Mouse (Mus musculus): Measurements from ENCODE around the gene Usp12. TPM values are rescaled to one million over a fixed set of nuclear protein-coding genes. Genes with fewer than 3 reads are reported as not detected.
A peak's percentile ranks its signal among the peaks of the same experiment; 100 is the strongest.

The Usp12 gene
- total RNA-seq, 2 experiments from 2014 or later, result 53.9 to 58.6 TPM

DNA sequence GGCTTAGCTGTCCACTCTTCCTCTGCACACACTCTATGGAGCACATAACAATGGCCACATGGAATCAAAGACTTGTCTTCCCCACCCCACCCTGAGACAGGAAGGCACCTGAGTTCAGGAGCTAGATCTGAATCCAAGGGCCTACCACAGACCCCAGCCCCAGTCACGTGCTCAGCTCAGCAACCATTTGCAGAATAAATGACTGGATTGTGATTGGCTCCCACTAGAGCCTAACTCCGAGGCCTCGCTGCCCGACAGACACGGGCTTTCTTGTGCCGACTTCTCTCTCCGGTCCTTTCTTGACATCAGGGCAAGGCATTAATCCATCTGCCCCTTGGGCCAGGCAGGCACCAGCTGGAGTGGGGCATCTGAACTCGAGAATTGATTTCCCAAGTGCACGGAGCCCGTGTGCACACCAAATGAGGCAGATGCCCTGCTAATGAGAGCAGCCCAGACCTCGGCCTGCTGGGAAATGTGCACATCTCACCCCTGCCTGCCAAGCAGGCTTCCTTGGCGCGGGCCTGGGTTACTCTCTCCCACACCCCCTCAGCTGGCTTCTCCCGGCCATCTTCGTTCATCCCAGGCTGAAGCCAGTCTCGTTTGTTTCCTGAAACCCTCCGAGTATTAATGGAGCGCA, 82.4 kb downstream of the Usp12 start:
- DNase-seq (ENCODE audit: low spot score in 2 of 2), result no peak

DNA sequence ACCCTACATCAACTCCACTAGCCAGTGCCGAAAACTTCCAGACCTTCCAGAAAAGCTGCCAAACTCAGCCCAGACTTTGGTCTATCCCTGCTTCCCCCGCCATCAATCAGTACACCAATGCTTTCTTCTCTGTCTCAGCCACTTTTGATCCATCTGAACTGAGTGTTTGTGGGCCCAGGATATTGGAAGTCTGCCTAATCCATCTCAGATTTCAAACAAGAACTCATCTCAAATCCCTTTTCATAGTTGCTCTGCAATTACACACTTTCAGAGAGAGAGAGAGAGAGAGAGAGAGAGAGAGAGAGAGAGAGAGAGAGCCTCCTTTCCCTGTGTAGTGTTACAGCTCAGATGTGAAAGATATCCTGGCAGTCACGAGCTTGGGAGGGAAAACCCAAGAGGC, 85.4 kb downstream of the Usp12 start:
- intact Hi-C loops (cut with DNase I), result loop anchor here (5.0 kb wide), 2 partner anchors 138 to 608 kb away; partner anchors contain the start of gene Rasl11a
- DNase-seq (ENCODE audit: low spot score in 2 of 2), result no peak

More for the DNA sequence above, 82.4 kb downstream of the Usp12 start:
- intact Hi-C loops (cut with DNase I), result no loop called here

DNA sequence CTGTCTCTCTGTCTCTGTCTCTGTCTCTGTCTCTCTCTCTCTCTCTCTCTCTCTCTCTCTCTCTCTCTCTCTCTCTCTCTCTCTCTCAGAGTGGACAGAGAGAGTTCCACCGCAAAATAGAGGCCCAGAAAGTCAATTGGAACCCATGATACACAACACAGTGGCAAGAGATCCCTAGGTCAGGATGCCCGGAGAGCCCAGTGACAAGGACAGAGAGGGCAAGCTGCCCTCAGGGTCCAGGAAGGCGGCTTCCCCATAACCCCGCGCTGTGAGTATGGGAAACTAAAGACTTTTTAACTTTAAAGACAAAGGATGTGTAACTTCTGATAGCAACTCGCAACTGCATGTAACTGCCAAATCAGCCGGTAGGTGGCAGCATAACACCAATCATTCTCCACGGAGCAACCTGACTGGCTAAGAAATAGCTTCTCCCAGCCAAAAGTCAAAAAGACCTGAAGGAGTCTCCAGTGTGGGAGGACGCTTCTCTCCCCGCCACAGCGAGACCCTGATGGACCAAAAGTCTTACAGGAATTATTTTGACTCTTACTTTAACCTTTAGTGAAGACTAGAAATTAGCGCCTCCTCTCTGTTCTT, 88.9 kb downstream of the Usp12 start:
- intact Hi-C loops (cut with DNase I), result loop anchor here (1.0 to 5.0 kb wide), 3 partner anchors 141 to 611 kb away; partner anchors contain the start of gene Rasl11a
- DNase-seq (ENCODE audit: low spot score in 2 of 2), result peak; percentile 90 to 93

DNA sequence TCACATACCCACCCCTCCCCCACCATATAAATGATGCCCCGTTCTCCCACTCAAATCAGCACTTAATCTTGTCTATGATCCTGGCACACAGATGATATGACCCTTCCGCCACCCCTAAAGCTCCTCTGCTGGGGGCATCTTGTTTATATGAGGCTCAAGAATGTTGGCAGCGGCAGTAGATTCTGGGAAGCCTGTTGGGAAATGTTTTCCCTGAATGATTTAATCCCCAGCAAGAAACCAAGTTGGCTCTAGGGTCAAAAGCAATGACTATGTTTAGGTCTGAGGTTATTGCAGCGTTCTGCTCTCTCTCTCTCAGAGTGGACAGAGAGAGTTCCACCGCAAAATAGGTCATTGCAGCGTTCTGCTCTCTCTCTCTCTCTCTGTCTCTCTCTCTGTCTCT, 89.4 kb downstream of the Usp12 start:
- intact Hi-C loops (cut with DNase I), result loop anchor here (5.0 kb wide), 2 partner anchors 142 to 612 kb away; partner anchors contain the start of gene Rasl11a

DNA sequence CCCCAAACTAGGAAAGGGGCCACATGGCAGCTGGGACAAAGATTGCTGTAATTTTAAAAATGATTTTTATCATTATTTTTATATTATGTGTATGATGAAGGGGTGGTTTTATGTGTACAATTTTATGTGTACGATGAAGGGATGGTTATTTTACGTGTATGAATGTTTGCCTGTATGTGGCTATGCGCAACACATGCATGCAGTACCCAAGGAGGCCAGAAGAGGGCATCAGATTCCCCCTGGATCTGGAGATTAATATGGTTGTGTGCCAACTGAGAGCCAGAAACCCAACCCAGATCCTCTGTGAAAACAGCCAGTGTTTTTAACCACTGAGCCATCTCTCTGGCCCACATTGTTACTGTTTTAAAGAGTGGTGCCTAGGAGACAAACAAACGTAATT, 90.6 kb downstream of the Usp12 start:
- intact Hi-C loops (cut with DNase I), result no loop called here
- no peak for DNase-seq (ENCODE audit: low spot score in 2 of 2)

More for the DNA sequence above, 89.4 kb downstream of the Usp12 start:
- no peak for DNase-seq (ENCODE audit: low spot score in 2 of 2)

DNA sequence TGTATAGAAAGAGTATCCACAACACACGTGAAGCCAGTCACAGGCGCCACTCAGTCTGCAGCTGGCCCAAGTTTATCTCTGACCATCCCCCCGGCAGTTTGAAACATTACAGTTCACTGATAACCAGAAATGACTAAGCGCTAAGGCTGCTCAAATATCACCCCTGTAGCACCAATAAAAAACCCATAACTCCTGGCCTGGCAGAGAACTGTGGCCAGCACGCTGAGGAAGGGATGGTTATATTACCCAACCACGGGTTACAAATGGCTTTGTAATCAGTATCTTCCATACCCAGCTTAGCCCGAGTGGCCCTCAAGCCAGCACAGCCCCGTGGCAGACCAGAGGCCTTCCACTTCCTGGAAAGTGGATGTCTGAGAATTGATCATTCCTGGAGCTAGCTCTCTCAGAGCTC, 91.1 kb downstream of the Usp12 start:
- DNase-seq (ENCODE audit: low spot score in 2 of 2), result no peak
- intact Hi-C loops (cut with DNase I), result no loop called here

DNA sequence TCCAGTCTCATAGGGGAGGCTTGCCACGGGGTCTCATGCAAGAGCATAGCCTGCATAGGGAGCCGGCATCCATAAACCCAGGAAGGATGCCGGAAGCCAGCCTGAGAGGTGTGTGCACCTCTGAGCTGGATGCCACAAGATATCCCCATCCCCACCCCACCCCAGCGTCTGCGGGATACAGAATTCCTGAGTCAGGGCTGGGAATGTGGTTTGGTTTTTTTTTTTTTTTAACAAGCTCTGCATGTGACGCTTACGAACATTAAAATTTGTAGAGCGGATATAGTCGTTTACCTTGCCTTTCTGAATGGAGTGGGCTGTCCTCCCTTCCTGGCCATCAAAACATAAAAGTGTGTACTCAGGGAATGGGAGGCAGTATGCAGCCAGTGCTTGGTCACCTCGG, 94.7 kb downstream of the Usp12 start:
- intact Hi-C loops (cut with DNase I), result no loop called here
- DNase-seq (ENCODE audit: low spot score in 2 of 2), result no peak

DNA sequence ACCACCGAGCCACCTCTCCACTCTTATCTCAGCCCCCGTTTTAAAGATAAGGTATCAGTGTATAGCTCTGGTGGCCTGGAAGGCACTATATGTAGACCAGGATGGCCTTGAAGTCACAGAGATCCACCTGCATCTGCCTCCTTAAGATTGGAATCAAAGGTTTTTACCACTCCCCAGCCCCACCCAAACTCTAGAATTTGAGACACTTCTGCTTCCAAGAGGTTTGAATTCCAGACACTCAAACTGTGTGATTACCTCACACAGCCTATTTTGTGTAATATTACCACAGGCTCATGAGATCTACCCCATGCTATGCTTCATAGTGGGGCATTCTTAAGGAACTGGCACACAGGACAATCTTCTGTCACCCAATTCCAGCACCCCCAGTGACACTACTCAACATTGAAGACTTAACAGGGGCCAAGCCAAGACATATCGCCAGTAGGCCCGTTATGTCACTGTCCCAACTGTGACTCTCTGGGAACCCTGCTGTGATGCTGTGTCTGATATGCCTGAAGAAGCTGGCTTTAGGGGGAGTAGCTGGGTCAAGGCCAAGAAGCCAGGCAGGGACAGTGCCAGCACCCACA, 95.3 kb downstream of the Usp12 start:
- DNase-seq (ENCODE audit: low spot score in 2 of 2), result no peak
- intact Hi-C loops (cut with DNase I), result no loop called here

DNA sequence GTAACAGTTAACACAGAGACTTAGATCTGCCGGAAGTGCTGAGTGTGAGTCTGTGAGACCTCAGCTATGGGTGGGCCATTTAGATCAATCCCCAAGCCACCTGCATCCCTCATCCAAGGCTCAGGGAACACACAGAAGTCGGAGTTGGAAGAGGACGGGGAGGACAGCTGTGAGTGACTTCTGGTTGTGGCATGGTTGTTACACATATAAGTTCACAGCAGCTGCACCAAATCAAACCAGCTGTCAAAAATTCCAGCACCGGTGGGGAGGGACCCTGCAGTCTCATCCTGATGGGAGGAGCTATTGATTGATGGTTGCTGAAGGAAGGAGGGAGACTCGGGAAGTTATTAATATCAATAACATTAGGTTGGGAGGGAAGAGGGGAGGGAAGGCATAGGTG, 99.3 kb downstream of the Usp12 start:
- no peak for DNase-seq (ENCODE audit: low spot score in 2 of 2)
- intact Hi-C loops (cut with DNase I), result no loop called here

DNA sequence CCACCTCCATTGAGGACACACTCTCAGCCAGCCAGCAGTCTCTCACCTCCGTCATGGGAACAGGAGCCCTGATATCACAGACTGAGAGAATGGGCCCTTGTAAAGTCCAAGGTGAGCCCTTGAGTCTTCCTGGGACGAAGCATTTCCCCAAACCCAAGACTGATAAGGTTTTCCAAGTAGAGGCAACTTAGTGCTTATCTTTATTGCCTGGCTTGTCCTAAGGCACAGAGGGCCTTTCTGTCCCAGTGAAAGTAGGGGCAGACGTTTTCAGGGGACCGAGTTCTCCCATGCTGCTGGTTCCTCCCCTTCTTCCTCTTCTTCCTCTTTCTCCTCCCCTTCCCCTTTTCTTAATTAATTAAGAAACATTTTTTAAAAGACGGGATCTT, 101.8 kb downstream of the Usp12 start:
- intact Hi-C loops (cut with DNase I), result no loop called here
- DNase-seq (ENCODE audit: low spot score in 2 of 2), result no peak

DNA sequence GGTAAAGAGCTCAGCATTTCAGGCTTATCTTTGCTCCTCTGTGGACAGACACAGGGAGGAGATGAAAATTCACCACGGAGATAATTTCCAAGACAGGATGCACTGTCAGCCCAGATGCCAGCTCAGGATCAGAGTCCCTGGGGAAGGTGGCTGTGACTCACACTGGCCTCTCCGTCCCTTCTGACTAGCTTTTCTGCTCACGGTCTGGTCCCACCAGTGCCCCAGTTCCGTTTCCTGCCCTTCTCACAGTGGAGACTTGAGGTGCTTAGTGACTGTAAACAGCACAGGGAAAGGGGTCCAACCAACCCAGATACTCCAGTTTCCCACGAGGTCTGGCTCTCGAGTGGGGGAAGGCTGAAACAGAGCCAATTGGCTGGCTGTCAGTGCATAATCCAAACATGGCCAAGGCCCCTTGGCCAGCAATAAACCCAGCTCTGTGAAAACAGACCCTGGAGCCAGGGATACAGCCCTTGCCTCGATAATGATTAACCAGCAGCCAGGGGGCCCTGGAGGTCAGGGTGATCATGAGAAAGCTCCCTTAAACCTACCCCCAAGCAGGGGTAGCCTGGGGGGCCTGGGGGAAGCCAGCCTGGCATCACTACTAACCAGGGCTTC, 102.3 kb downstream of the Usp12 start:
- intact Hi-C loops (cut with DNase I), result no loop called here
- DNase-seq (ENCODE audit: low spot score in 2 of 2), result peak; percentile 42 to 51

DNA sequence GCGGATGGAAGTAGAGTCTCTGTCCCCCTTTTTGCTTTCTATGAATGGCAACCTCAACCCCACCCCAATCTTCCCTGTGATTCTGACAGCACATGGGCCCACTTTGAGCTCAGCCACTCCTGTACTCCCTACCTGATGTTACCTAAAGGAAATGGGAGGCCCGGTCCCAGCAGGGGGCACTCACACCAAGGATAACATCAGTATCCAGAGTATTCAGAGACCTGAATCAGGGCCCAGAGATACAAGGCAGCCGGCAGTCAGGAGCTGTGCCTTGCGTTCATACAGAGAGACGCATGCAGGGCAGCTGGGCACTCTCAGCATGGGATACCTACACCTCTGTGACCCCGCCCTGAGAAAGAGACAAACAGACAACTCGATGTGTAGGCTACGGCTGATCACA, 103.1 kb downstream of the Usp12 start:
- intact Hi-C loops (cut with DNase I), result no loop called here
- no peak for DNase-seq (ENCODE audit: low spot score in 2 of 2)

DNA sequence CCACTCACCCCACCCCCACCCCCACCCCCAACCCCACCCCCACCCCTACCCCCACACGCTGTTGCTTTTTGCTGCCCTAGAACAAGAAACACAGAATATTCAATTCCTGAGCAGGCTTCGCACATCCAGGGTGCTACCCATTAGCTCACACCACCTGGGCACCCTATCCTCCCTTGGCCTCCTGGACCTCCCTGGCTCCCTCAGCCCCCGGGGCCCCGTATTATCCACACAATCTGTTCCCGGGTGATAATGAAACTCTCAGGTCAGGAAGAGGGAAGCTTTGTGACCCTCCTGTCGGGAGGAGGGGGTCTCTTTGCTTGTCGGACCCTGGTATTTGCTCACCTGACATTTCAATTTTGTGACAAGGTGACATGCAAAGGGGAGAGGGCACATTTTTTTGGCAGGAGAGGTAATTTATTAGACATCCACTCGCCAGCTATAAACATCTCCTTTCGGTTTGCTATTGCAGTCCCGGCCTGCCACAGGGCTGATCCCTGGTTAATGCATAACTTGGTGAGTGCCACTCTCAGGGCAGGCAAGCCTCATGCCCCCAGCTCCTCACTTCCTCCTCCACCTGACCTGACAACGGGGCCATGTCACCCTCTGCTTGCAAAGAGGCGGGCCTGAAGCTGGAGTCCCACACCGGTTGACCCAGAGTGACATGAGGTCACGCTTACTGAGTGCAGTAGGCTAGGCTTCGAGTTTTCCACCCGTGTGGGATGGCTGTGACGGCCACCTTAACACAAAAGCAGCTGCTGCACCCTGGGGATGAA, 107.1 kb downstream of the Usp12 start:
- intact Hi-C loops (cut with DNase I), result no loop called here

DNA sequence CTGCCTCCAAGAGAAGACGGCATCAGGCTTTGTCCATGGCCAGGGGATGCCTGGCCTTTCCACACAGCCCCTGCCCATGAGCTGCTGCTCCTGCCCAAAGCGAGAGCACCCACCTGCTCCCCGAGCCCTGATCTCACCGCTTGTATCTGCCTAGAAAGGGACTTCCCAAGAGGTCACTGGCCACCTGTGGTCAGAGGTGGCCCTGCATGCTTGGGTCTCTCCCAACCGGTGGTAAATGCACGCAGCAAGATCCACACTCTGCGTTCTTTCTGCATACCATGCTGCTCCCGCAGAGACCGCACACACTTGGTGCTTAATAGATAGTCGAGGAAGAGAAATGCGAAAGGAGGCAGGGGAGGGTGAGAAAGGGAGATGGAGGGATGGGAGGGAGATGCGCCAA, 107.9 kb downstream of the Usp12 start:
- no peak for DNase-seq (ENCODE audit: low spot score in 2 of 2)
- intact Hi-C loops (cut with DNase I), result no loop called here

More for the DNA sequence above, 107.1 kb downstream of the Usp12 start:
- DNase-seq (ENCODE audit: low spot score in 2 of 2), result no peak

Other genes starting within 250 kb of the Usp12 start
- gene Gm3415, start 238.9 kb downstream of the Usp12 start, total RNA-seq (2021), result not detected
- 10 to 100 TPM; 41.5 to 50.8 TPM for gene Gpr12, start 209.8 kb downstream of the Usp12 start, total RNA-seq (2021)
- 100 to 1,000 TPM; 149 to 157 TPM for gene Rpl21, start 37.9 kb upstream of the Usp12 start, total RNA-seq (2021)
- 10 to 100 TPM in 1 of 2 experiments, 1 to 10 TPM in 1; 7.6 to 16.9 TPM for gene Rasl11a, start 50.1 kb upstream of the Usp12 start, total RNA-seq (2021)
- gene Gtf3a, start 153.7 kb upstream of the Usp12 start, total RNA-seq (2021), result 10 to 100 TPM; 23.9 to 29.1 TPM
- gene Mtif3, start 168.8 kb upstream of the Usp12 start, total RNA-seq (2021), result 10 to 100 TPM; 20.9 to 22.6 TPM